Mouse (Mus musculus): Measurements from ENCODE around the gene Lpxn. TPM values are rescaled to one million over a fixed set of nuclear protein-coding genes. Genes with fewer than 3 reads are reported as not detected.

Lpxn gene
- total and polyA plus RNA-seq, 2 experiments: 1.2 to 2.6 TPM

- Histone ChIP-seq H3K4me3 (ENCODE audit: insufficient read depth, low read depth, low read length) (no peak within 1 kb of the TSS), H3K36me3 (ENCODE audit: control insufficient read depth, insufficient read depth, low read length) (peaks cover 40% of the 10 kb centered on the region), H3K27ac (replicated peaks; ENCODE audit: insufficient read depth, low read depth, low read length) (no peak within 1 kb of the TSS), H3K27me3 (ENCODE audit: control insufficient read depth, insufficient read depth, low read length) (no peaks in the 10 kb centered on the region), H3K9ac (ENCODE audit: low read depth, low read length) (no peak within 1 kb of the TSS), H3K79me2 (ENCODE audit: control insufficient read depth, insufficient read depth, low read length) (no peaks in the 10 kb centered on the region), H3K4me1 (ENCODE audit: control insufficient read depth, insufficient read depth, low read length) (no peaks in the 10 kb centered on the region)
- no peak for TF ChIP-seq POLR2A (IDR thresholded peaks at IDR 0.05; ENCODE audit: extremely low read depth, insufficient read depth, low read length)
- TF ChIP-seq CTCF (IDR thresholded peaks at IDR 0.05; ENCODE audit: low read depth, low read length): no peak
- WGBS: 79% methylated on average over 7 of the region's 7 CpGs
- DNase-seq (ENCODE audit: extremely low read depth, low read depth, low spot score): no peak
Measured at GRCm38 (mm10) chr19:12765308-12765707, 30.7 kb upstream of the Lpxn start, which contains the start of gene Cntf. Gene Cntf (minus strand): TSS chr19:12765632.

- no peak overlapping the region for H3K4me3 ChIP-seq (ENCODE audit: insufficient read depth, low read depth, low read length)
- DNase-seq (ENCODE audit: extremely low read depth, low read depth, low spot score): no peak
- WGBS: 66% methylated on average over 5 of the region's 5 CpGs
- no peak overlapping the region for H3K27ac ChIP-seq (replicated peaks; ENCODE audit: insufficient read depth, low read depth, low read length)
- H3K27me3 ChIP-seq (ENCODE audit: control insufficient read depth, insufficient read depth, low read length): no peaks in the 10 kb centered on the region
- H3K4me1 ChIP-seq (ENCODE audit: control insufficient read depth, insufficient read depth, low read length): no peaks in the 10 kb centered on the region
- H3K9ac ChIP-seq (ENCODE audit: low read depth, low read length): no peak overlapping the region
- H3K36me3 ChIP-seq (ENCODE audit: control insufficient read depth, insufficient read depth, low read length): peaks cover 53% of the 10 kb centered on the region
- TF ChIP-seq CTCF (IDR thresholded peaks at IDR 0.05; ENCODE audit: low read depth, low read length) (no peak), POLR2A (IDR thresholded peaks at IDR 0.05; ENCODE audit: extremely low read depth, insufficient read depth, low read length) (0 out of 2 replicates have a peak, but pooled peaks have one; percentile 4)
- no peaks in the 10 kb centered on the region for H3K79me2 ChIP-seq (ENCODE audit: control insufficient read depth, insufficient read depth, low read length)
Measured at GRCm38 (mm10) chr19:12770888-12771287, 25.1 kb upstream of the Lpxn start.

- no peaks in the 10 kb centered on the region for H3K27me3 ChIP-seq (ENCODE audit: control insufficient read depth, insufficient read depth, low read length)
- no peak for DNase-seq (ENCODE audit: extremely low read depth, low read depth, low spot score)
- peaks cover 17% of the 10 kb centered on the region for H3K36me3 ChIP-seq (ENCODE audit: control insufficient read depth, insufficient read depth, low read length)
- TF ChIP-seq POLR2A (IDR thresholded peaks at IDR 0.05; ENCODE audit: extremely low read depth, insufficient read depth, low read length): no peak
- TF ChIP-seq CTCF (IDR thresholded peaks at IDR 0.05; ENCODE audit: low read depth, low read length): no peak
- no peak overlapping the region for H3K4me3 ChIP-seq (ENCODE audit: insufficient read depth, low read depth, low read length)
- peaks cover 6% of the 10 kb centered on the region; the same call in 1 of the 2 replicates for H3K4me1 ChIP-seq (ENCODE audit: control insufficient read depth, insufficient read depth, low read length)
- peaks cover 6% of the 10 kb centered on the region; the same call in 1 of the 2 replicates for H3K79me2 ChIP-seq (ENCODE audit: control insufficient read depth, insufficient read depth, low read length)
- H3K27ac ChIP-seq (replicated peaks; ENCODE audit: insufficient read depth, low read depth, low read length): no peak overlapping the region
- H3K9ac ChIP-seq (ENCODE audit: low read depth, low read length): no peak overlapping the region
Measured at GRCm38 (mm10) chr19:12780437-12780836, 15.6 kb upstream of the Lpxn start.

- Histone ChIP-seq H3K27ac (replicated peaks; ENCODE audit: insufficient read depth, low read depth, low read length) (no peak overlapping the region), H3K4me1 (ENCODE audit: control insufficient read depth, insufficient read depth, low read length) (peaks cover 9% of the 10 kb centered on the region), H3K79me2 (ENCODE audit: control insufficient read depth, insufficient read depth, low read length) (peaks cover 9% of the 10 kb centered on the region; the same call in 1 of the 2 replicates), H3K36me3 (ENCODE audit: control insufficient read depth, insufficient read depth, low read length) (peaks cover 4% of the 10 kb centered on the region), H3K27me3 (ENCODE audit: control insufficient read depth, insufficient read depth, low read length) (no peaks in the 10 kb centered on the region), H3K4me3 (ENCODE audit: insufficient read depth, low read depth, low read length) (no peak overlapping the region), H3K9ac (ENCODE audit: low read depth, low read length) (no peak overlapping the region)
- no peak for DNase-seq (ENCODE audit: extremely low read depth, low read depth, low spot score)
- TF ChIP-seq CTCF (IDR thresholded peaks at IDR 0.05; ENCODE audit: low read depth, low read length) (no peak), POLR2A (IDR thresholded peaks at IDR 0.05; ENCODE audit: extremely low read depth, insufficient read depth, low read length) (no peak)
- WGBS: 88% methylated on average over 2 of the region's 2 CpGs
Measured at GRCm38 (mm10) chr19:12786803-12787395, 9.1 kb upstream of the Lpxn start.

GRCm38 (mm10) chr19:12787721-12788120 lies 8.3 kb upstream of the Lpxn start:
- Histone ChIP-seq H3K9ac (ENCODE audit: low read depth, low read length) (no peak overlapping the region), H3K79me2 (ENCODE audit: control insufficient read depth, insufficient read depth, low read length) (peaks cover 9% of the 10 kb centered on the region; the same call in 1 of the 2 replicates), H3K4me1 (ENCODE audit: control insufficient read depth, insufficient read depth, low read length) (peaks cover 9% of the 10 kb centered on the region), H3K27me3 (ENCODE audit: control insufficient read depth, insufficient read depth, low read length) (no peaks in the 10 kb centered on the region), H3K36me3 (ENCODE audit: control insufficient read depth, insufficient read depth, low read length) (peaks cover 4% of the 10 kb centered on the region), H3K27ac (replicated peaks; ENCODE audit: insufficient read depth, low read depth, low read length) (no peak overlapping the region), H3K4me3 (ENCODE audit: insufficient read depth, low read depth, low read length) (no peak overlapping the region)
- peak; percentile 81 for DNase-seq (ENCODE audit: extremely low read depth, low read depth, low spot score)
- no peak for TF ChIP-seq POLR2A (IDR thresholded peaks at IDR 0.05; ENCODE audit: extremely low read depth, insufficient read depth, low read length)
- no peak for TF ChIP-seq CTCF (IDR thresholded peaks at IDR 0.05; ENCODE audit: low read depth, low read length)
- 4% methylated on average over 4 of the region's 4 CpGs for WGBS

- peaks cover 2% of the 10 kb centered on the region; the same call in 1 of the 2 replicates for H3K79me2 ChIP-seq (ENCODE audit: control insufficient read depth, insufficient read depth, low read length)
- no peak overlapping the region for H3K4me3 ChIP-seq (ENCODE audit: insufficient read depth, low read depth, low read length)
- no peaks in the 10 kb centered on the region for H3K27me3 ChIP-seq (ENCODE audit: control insufficient read depth, insufficient read depth, low read length)
- H3K4me1 ChIP-seq (ENCODE audit: control insufficient read depth, insufficient read depth, low read length): peaks cover 11% of the 10 kb centered on the region
- TF ChIP-seq POLR2A (IDR thresholded peaks at IDR 0.05; ENCODE audit: extremely low read depth, insufficient read depth, low read length) (no peak), CTCF (IDR thresholded peaks at IDR 0.05; ENCODE audit: low read depth, low read length) (no peak)
- H3K36me3 ChIP-seq (ENCODE audit: control insufficient read depth, insufficient read depth, low read length): peaks cover 4% of the 10 kb centered on the region
- DNase-seq (ENCODE audit: extremely low read depth, low read depth, low spot score): no peak
- H3K9ac ChIP-seq (ENCODE audit: low read depth, low read length): no peak overlapping the region
- H3K27ac ChIP-seq (replicated peaks; ENCODE audit: insufficient read depth, low read depth, low read length): no peak overlapping the region
Measured at GRCm38 (mm10) chr19:12792374-12792773, 3.6 kb upstream of the Lpxn start.
